Mouse (Mus musculus): ENCODE results near the gene Nbea.

- no peak for TF ChIP-seq GATA1 (IDR thresholded peaks at IDR 0.05; ENCODE audit: borderline replicate concordance, low read length)
- no peak for TF ChIP-seq FLI1 (IDR thresholded peaks at IDR 0.05; ENCODE audit: low read length)
Observed at GRCm38 (mm10) chr3:55751363-55751762, 432.1 kb downstream of the Nbea start.

All from megakaryocyte, embryonic 14.5 days (primary cell).